Mouse (Mus musculus) cerebellum, adult 8-10 months (tissue): Measurements from ENCODE around the gene Pklr.

ENCODE experiments used
- DNase-seq: peaks from one replicate; pipeline ENCODE4 v3.0.0; 2022

Gene Pklr

GRCm38 (mm10) chr3:89165268-89165870, 29.4 kb downstream of the Pklr start:
- no peak for DNase-seq

DNA sequence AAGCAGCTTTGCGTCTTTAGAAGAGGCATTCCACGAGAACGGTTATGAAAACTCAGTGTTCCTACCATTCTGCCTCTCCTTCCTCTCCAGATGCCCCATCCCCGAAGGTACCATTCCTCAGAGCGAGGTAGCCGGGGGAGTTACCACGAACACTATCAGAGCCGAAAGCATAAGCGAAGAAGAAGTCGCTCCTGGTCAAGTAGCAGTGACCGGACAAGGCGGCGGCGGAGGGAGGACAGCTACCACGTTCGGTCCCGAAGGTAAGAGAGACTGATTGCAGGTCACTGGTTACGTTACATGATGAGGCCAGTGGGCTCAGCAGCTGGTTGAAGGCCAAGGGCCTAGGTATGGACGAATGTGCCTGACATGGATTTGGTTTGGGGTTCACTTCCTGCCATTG, 31.0 kb downstream of the Pklr start:
- no peak for DNase-seq

- DNase-seq, result no peak
Measured at GRCm38 (mm10) chr3:89174844-89175243, 38.9 kb downstream of the Pklr start.

DNA sequence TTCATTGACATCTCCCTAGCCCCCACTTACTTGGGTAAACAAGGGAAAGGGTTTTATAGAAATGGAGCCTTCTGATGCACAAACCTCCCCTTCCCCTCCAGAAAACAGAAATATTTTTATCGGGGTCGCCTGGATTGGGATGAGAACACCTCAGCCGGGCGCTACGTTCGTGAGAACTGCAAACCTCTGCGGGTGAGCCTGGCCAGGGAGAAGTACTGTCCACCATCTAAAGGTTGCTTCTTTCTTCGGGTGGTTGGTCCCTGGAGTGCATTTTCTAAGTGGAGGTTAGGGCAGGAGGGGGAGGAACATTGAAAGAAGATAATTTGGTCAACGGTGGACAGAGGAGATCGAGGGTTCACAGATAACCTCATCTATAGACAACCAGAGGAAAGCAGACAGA, 39.6 kb downstream of the Pklr start:
- no peak for DNase-seq

DNA sequence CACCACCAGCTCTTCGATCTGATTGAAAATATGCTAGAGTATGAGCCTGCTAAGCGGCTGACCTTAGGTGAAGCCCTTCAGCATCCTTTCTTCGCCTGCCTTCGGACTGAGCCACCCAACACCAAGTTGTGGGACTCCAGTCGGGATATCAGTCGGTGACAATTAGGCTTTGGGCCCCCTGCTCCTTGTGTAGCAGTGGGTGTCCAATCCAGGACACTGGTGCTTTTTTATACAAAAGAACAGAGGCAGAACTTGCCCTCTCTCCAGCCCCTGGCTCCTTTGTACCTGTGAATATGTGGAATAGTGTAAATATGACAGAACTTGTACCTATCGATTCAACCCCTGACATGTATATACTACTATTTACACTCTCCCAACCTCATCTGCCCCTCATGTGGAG, 40.5 kb downstream of the Pklr start:
- no peak for DNase-seq

- peak; percentile 78 for DNase-seq
Measured at GRCm38 (mm10) chr3:89177242-89178106, 41.5 kb downstream of the Pklr start, which contains the start of gene Scamp3. Gene Scamp3, plus strand, starts transcription at chr3:89177473.

GRCm38 (mm10) chr3:89178107-89178385, 42.1 kb downstream of the Pklr start:
- no peak for DNase-seq

GRCm38 (mm10) chr3:89179056-89179455, 43.1 kb downstream of the Pklr start:
- DNase-seq, result no peak

DNA sequence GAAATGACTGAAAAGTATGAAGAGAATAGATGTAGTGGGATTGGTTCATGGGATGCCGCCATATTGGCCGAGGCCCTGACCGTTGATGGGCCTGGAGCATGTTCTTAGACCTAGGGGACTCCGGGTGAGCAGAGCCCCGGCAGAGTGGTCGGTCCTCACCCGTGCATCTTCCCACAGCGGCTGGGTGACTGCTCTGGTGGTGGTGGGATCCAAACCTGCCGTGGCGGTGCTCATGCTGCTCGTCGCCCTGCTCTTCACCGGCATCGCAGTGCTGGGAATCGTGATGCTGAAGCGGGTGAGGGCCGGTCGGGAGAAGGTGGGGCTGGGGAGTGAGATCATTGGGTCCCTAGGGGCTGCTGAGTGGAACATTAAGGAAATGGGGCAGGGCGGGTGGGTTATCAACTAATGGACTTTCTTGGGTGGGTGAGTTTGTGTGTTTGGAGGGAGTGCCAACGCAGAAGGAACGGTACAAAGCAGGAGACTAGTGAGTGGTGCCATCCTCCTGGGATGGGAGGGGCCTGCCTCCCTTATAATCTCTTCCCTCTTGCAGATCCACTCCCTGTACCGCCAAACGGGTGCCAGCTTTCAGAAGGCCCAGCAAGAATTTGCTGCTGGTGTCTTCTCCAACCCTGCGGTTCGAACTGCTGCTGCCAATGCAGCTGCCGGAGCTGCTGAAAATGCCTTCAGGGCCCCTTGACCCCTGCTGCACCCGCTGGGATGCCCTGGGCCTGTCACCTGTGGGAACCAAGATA, 46.0 kb downstream of the Pklr start:
- no peak for DNase-seq

DNA sequence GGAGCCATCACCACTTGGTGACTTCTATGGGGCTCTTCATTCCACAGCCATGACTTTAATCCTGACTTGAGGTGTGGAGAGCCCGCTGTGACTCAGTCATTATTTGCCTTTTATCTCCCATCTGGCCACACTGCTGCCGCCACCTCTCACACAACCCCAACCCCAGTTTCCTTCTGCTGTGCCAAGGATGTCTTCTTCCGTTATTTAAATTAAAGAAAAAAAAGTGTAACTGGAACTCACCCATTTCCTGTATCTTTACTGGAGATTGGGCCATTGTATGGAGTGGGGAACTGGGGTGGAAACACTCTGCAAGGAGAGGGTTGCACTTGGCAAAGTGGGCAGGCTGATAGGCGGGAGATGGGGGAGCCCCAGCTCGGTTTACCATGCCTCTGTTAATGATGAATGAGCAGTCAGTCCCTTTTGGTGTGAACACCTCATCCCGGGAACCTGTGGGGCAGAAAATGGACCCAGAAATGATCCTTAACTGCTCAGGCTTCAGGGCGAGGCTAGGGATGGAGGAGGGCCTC, 46.7 kb downstream of the Pklr start:
- DNase-seq, result no peak

- peak; percentile 86 for DNase-seq
Measured at GRCm38 (mm10) chr3:89183058-89183958, 47.4 kb downstream of the Pklr start, which contains the start of gene Fam189b. Gene Fam189b, plus strand, starts transcription at chr3:89183143.

- no peak for DNase-seq
Measured at GRCm38 (mm10) chr3:89183959-89184315, 48.0 kb downstream of the Pklr start.

DNA sequence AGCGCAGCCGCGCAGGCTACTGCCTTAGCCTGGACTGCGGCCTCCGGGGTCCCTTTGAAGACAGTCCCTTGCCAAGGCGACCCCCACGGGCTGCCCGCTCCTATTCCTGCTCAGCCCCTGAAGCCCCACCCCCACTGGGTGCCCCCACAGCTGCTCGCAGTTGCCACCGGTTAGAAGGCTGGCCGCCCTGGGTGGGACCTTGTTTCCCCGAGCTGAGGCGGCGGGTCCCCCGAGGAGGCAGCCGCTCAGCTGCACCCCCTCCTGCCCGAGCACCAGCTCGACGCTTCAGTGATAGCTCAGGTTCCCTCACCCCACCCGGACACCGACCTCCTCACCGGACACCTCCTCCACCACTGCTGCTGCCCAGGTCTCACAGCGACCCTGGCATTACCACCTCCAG, 51.3 kb downstream of the Pklr start:
- DNase-seq, result no peak

DNA sequence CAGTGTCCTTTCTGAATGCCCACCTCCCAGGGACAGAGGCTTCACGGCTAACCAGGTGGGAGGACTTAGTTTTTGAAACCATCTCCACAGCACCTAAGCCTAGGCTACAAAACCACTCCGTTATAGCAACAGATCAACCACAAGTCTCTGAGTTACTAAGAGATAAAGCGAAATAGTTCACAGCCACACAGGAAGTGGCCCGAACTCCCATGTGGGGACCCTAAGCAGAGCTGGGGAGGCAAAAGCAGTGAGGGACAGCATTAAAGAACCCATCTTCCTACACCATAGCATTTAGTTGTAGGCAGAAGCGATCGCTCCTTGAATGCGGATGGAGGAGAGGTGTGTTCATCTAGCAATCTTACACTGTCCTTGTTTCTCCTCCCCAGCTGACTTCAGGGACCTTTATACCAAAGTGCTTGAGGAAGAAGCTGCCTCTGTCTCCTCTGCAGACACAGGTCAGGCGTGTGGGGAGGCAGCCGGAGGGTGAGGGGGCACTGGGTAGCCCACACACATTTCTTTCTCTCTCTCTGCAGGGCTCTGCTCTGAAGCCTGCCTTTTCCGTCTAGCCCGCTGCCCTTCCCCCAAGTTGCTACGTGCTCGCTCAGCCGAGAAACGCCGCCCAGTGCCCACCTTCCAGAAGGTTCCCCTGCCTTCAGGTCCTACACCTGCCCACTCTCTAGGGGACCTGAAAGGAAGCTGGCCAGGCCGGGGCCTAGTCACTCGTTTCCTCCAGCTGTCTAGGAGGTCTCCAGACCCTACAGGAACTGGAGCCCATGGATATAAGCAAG, 51.9 kb downstream of the Pklr start:
- no peak for DNase-seq

GRCm38 (mm10) chr3:89188478-89188875, 52.5 kb downstream of the Pklr start:
- DNase-seq, result no peak

- no peak for DNase-seq
Measured at GRCm38 (mm10) chr3:89190436-89190835, 54.5 kb downstream of the Pklr start.

DNA sequence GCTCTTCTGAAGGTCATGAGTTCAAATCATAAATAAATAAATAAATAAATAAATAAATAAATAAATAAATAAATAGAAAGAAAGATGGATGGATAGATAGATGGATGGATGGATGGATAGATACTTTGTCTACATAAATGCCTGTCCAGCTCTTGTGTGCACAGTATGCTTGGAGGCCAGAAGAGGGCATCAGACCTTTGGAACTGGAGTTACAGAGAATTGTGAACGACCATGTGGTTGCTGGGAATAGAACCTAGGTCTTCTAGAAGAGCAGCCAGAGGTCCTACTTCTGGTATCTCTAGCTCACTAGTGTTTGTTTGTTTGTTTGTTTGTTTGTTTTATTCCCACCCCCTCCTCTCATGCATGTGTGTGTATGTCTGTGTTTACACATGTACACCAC, 57.4 kb downstream of the Pklr start:
- DNase-seq, result no peak

- DNase-seq, result no peak
Measured at GRCm38 (mm10) chr3:89193853-89194252, 57.9 kb downstream of the Pklr start.
